Mouse (Mus musculus) embryo, embryonic 11.5 days (tissue): Measurements from ENCODE around the gene Col15a1.

Source experiments
- DNase-seq: peaks from one replicate; pipeline ENCODE4 v3.0.0-alpha.2; 2012; ENCODE audit warnings: low read depth, low spot score

The Col15a1 gene

GRCm38 (mm10) chr4:47207969-47208420 is at the start of gene Col15a1:
Col15a1 (plus strand) TSS chr4:47208161.
- DNase-seq, result no peak

DNA sequence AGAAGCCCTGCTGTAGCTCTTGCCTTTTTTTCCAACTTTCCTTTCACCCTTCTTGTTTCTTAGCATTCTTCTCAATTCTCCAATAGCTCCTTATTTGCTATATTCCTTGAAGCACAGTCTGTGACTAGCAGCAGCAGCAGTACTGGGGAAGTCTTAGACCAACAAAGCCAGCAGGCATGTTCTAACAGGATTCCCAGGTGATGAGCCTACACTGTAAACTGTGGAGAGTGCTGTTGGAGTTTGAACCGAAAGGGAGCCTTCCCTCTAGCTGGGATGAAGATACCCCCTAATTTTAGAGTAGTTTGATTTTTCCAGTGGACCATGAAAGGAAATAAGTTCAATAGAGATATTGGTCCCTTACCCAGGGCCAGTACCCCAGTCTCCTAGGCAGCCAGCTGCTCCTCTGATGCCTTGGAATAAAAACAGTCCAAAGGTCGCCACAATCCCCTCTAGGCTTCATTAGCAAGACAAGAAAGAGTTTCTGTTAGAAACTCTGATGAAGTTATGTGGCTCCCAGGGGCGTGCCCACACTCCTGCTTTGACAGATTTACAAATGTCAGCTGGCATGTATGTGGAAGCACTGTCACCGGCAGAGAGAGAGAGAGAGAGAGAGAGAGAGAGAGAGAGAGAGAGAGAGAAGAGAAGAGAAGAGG is 46.7 kb upstream of the Col15a1 start:
- DNase-seq, result peak; percentile 23

GRCm38 (mm10) chr4:47161756-47162587 is 46.0 kb upstream of the Col15a1 start:
- DNase-seq, result no peak

DNA sequence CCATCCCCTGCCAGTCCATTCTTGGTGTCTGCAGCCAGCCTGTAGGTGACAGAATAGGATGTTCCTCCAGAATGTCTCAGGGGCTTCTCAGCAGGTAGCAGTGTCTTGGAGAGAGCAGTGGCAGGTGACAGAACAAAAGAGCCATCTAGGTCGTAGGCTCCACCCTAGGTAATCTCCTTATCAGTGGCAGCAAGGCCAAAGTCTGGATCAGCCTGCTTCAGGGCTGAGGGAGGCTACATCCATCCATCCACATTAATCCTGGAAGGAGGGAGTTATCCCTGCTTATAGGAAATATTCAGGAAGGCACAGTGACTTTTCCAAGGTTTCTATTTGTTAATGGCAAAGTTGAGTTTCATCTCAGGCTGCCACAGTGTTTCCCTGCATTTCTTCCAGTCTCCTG is 35.6 kb upstream of the Col15a1 start:
- no peak for DNase-seq

- DNase-seq, result no peak
Measured at GRCm38 (mm10) chr4:47177101-47177500, 30.9 kb upstream of the Col15a1 start.

DNA sequence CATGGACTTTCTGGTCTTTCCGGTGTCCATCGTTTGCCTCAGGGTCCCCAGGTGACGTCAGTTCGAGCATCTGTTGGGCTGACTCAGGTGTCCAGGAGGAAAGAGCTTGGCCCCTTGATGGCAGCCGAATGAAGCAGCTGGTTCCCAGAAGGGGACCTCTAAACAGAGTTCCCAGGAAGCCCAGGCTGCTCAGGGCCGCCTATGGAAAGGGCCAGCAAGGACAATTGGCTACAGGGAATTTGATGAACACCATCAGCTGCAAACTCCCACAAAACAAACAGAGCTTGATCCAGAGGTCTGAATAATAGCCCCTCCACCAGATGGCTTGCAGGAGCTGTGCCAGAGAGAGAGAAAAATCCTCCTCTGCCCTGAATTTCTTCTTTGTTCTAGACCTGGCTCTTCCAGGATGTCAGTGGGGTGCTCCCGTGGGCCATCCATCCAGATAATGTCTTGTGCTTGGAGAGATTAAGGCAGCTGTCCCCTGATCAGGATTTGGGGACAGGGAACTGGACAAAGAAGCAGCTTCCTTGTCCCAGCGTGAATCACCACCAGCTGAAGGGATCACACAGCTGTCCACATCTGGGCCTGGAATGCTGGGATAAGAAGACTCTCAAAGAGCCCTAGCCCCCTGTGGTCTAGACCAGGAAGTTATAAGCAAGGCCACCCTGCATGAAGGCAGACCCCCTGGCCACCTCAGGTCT is 29.6 kb upstream of the Col15a1 start:
- no peak for DNase-seq

DNA sequence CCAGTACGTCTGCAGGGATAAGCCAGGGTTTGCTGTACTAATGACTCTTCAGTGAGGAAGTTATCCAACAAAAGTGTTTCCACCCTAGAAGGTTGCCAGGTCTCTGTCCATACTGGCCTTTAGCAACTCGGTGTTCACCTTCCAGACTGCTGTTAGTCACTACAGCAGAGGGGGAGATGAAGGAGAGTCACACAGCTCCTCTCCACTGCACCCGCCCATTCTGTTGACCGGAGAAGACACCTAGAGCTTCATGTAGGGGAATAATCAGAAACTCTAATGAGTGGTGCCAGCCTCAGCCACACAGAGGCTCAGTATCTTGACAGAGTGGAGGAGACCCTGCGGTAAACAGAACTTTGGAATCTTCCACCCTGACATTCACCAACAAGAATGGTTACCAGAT is 28.4 kb upstream of the Col15a1 start:
- no peak for DNase-seq

DNA sequence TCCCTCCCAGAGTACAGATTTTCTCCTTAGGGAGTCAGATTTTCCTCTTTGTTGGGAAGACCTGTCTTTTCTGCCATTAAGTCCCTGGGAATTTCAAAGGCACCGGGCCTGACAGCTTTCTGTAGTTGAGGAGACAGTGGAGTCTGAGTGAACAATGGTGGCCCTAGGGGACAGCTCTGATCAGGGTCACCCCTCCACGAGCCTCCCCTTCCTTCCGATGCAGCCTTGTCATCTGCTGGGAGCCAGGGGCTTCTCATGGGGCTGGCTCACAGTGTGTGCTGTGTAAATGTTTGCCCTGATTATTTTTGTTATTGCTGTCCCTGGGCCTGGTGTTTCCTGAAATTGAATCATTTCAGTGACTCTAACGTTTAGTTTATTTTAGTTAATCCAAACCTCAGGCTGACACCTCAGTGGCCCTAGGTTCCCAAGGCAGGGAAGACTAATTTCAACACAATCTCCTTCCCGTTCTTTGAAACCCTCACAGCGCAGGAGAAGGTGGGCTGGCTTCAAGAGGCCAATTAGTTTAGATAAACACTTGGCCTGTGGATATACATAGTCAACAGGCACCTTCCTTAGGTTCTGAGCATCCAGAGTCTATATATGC is 23.8 kb upstream of the Col15a1 start:
- no peak for DNase-seq

- no peak for DNase-seq
Measured at GRCm38 (mm10) chr4:47186514-47186913, 21.4 kb upstream of the Col15a1 start.

GRCm38 (mm10) chr4:47196173-47196572 is 11.8 kb upstream of the Col15a1 start:
- DNase-seq, result no peak

DNA sequence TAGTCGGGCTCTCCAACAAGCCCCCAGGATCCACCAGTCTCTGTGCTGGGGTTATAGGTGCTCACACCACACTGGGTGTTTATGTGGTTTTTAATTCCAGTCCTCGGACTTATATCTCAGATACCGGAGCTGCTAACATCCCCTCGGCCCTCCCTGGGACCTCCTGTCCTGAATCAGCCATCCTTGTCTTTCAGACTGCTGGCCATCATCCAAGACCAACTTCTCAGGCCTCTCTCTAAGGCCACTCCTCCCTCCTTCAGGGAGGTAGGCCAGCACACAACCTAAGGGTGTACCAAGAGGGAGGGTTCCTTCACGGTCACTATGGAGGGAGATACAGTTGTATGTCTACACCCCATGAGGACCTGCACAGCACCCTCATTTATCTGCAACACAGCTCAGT is 4.3 kb upstream of the Col15a1 start:
- no peak for DNase-seq

GRCm38 (mm10) chr4:47205846-47206245 is 2.1 kb upstream of the Col15a1 start:
- DNase-seq, result no peak

GRCm38 (mm10) chr4:47208421-47208991 is 545 bp downstream of the Col15a1 start:
- no peak for DNase-seq

DNA sequence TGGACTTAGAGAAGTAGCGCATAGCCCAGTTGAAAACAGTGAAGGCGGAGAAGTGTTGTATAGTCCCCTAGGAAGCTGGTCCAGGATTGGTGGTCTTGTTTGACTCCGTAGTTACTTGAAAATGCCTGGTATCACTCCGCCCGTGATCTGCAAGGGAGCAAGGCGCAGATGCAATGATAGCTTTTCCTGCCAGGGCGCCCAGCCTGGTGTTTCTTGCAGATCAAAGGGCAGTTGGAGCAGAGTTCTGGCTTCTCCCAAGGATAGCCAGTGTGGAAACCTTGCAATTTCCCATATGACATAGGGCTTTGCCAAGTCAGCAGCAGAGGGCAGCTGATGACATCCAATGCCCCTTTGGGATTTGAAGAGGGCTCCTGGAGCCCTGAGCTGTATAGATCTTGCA is 1.5 kb downstream of the Col15a1 start:
- DNase-seq, result no peak

DNA sequence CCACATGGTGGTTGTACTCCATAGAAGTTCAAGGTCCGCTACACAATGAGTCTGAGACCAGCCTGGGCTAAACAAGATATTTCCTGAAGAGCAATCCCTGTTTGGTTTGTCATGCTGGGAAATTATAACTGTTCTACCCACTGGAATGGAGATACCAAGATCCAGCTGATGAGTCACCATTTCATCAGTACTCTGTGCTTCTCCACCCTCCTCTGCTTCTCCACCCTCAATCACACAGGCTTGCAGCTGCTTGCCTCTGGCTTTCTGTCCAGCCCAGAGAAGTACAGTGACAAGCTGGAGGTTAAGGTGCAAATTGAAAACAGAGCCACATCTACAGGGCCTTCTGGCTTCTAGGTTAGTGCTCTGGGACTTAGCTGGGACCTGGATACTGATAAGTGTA is 10.9 kb downstream of the Col15a1 start:
- no peak for DNase-seq

DNA sequence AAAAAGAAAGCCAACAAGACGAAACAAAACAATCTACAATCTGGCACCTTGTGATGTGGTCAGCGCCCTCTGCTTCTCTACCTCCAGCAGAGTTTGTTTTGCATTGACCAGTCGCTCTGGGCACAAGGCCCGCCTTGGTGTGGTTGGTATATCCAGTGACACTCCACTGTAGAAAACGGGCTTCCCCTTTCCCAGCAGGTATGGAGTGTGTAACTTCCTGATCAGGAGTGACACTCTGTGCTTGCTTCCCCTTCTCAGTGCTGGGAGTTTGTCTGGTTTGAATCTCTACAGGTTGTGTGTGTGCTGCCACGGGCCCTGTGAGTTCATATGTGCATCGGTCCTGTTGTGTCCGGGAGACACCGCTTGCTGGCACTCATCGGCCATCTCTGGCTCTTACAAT is 11.4 kb downstream of the Col15a1 start:
- no peak for DNase-seq

GRCm38 (mm10) chr4:47220544-47220943 is 12.6 kb downstream of the Col15a1 start:
- no peak for DNase-seq

DNA sequence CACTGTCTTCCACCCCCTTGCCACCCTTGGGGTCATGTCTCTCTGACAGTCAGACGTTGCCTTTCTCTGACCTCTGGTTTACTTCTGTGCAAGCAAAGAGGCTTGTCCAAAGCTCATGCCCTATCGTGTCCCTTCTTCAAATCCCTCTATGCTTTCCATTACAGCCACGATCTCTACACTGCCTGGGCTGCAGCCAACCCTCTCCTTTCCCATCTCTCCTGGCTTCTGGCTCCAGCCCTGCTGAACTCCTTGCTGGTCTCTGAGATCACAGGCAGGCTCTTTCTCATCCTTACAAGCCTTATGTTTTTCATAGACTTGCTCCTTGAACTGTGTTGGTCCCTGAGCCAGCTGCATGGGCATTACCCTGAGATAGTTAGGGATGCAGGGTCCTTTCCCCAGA is 14.2 kb downstream of the Col15a1 start:
- DNase-seq, result no peak

DNA sequence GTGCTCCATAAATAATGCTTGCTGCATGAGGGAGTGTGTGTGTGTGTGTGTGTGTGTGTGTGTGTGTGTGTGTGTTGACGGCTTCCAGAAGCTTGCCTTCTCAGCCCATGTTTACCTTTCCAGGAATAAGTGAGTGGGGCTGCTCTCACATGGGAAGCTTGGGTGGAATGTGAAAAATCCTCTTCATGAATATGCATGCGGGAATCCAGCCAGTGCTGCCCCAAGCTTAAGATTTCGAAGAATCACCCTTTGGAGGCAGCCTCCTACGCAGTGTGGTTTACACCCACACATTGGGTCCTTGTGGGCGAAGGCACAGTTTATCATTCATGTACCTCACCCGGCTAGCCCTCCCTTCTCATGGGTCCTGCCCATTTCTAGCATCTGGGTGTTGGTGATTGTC is 18.0 kb downstream of the Col15a1 start:
- DNase-seq, result no peak

DNA sequence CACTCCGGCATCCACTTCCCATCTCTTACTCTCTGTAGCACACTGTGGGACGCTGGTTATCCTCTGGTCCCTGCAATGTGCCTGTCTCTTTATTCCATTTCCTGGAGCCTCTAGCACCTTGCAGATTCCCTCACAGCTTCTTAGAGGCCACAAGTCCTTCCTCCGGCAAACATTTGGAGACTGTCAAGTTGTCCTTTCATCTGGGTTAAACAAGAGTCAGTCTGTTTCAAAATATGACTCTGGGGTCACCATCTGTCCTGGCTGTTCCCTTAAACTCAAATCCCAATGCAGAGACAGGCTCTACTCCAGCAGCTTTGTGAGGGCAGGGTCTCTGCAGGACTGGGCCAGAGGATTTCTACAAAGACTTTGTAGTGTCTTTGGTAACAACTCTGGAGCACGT is 19.1 kb downstream of the Col15a1 start:
- DNase-seq, result no peak

DNA sequence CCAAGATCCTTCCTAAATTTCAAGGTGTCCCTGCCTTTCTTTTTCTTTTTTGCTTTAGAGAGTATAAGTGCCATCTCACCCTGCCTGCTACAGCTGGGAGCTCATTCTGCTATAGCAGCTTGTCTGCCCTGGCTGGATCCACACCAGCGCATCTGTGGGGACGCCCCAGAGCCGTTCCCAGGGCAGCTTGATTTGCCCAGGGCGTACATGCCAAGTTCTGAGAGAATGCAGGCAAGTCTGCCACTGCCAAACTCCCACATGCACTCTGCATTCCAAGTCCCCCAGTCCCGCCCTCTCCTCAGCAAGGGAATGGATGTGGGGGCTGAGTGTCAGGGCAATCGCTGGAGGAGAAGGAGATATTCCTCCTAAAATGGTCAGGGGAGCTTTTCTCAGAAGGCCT is 19.8 kb downstream of the Col15a1 start:
- DNase-seq, result no peak

- no peak for DNase-seq
Measured at GRCm38 (mm10) chr4:47228945-47229344, 21.0 kb downstream of the Col15a1 start.
